Mouse (Mus musculus): ENCODE measurements around the gene Pard3.

The Pard3 gene

GRCm38 (mm10) chr8:127229325-127230232 lies 165.9 kb downstream of the Pard3 start:
- DNase-seq (ENCODE audit: low spot score in 2 of 2) = no peak

DNA sequence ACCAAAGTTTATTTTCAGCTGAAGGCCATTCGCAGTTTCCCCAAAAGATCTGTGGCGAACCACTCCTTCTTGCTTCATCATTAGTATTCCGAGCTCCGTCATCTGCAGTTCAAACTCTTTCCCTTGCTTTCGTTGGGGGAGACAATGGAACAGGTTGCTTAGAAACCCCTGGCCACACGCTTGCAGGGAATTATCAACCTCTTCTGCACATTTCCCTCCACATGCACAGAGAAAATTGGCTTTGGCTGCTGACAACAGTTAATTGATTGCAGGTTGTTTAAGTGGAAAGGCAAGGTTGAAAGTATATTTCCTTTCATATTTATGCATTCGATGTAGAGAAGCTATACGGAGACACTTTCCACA lies 166.5 kb downstream of the Pard3 start:
- no peak for DNase-seq (ENCODE audit: low spot score in 2 of 2)

DNA sequence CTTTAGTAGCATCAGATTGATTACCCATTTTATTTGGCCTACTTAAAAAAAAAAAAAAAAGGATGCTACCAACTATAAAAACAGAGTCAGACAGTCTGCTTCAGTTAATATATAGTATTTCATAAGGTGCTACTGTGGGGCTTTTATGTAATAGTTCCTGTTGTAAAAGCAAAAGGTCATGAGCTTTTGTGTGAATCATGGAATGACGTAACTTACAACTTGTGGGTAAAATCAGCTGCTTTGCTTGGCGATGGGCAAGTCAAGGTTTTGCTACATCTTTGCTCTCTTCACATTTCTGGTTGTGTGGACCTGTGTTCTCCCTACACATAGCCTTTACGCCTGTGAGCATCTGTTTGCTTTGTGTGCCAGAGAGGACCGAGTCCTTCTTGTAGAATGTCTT lies 179.7 kb downstream of the Pard3 start:
- no peak for DNase-seq (ENCODE audit: low spot score in 2 of 2)

DNA sequence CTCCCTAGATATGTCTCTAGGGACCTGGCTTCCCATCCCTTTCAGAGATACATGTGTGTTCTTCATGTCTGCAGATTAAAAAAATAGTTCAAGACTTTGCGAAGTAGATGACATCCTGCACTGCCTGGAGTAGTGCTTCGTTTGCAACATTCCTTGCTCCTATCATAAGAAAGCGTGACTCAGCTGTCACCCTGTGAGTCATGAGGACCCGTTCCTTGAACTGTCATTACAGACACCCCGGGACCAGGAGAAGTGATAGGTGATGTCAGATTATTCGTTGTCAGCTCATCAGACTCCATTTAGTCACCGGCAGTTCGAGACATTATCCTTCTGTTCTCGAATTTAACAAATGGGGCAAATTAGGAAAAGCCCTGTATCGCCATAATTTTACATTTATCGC lies 180.1 kb downstream of the Pard3 start:
- DNase-seq (ENCODE audit: low spot score in 2 of 2) = no peak

DNA sequence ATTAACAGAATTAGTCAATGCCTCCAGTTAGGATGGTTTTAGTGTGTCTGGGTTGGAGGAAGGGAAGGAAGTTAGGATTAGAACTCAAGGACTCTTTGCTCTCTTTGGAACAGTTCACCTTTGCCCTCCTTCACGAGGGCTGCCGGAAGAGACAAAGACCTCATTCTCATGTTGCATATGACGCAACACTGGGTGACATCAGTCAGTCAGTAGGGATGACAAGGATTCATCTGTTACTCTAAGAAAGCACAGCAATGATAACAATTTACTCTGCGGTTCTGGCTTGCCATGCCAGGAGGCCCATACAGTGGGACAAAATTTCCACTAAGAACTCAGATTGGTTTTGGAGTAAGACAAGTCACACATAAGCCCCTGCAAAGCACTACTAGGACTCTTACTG lies 187.1 kb downstream of the Pard3 start:
- DNase-seq (ENCODE audit: low spot score in 2 of 2) = no peak

- no peak for DNase-seq (ENCODE audit: low spot score in 2 of 2)
These were observed 187.8 kb downstream of the Pard3 start for GRCm38 (mm10) chr8:127251476-127251875.

- no peak for DNase-seq (ENCODE audit: low spot score in 2 of 2)
These were observed 188.3 kb downstream of the Pard3 start for GRCm38 (mm10) chr8:127251985-127252384.

DNA sequence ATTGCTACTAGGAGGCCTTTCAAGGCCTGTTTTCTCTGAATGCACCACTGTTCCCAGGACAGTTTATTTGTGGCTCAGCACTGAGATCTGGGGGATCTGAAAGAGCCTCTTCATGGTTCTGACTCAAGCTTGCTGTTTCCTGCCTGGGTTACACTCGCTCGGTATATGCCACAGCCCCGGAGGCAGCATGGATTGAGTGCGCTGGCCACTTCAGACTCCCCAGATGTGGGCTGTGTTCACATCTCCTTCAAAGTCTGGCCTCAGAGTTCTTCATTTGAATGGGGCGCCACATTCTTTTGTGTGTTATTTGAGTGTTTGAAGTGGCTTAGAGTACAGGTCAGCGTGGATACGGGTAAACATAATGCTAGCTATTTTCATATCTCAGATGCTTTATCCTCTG lies 190.9 kb downstream of the Pard3 start:
- DNase-seq (ENCODE audit: low spot score in 2 of 2) = no peak

DNA sequence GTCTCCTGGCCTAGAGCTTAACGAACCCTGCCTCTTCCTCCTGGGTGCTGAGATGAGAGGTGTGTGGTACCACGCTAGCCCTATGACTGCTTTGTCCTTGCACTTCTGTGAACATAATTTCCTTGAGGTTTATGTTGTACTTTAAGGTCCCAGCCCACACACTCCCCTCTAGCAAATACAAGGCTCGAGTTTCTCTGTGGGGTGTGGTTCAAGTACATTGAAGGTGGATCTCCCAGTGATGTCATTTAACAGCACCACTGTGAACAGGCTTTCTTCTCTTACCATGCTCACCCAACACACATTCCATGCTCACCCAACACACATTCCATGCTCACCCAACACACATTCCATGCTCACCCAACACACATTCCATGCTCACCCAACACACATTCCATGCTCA lies 193.4 kb downstream of the Pard3 start:
- no peak for DNase-seq (ENCODE audit: low spot score in 2 of 2)

GRCm38 (mm10) chr8:127261051-127261450 lies 197.4 kb downstream of the Pard3 start:
- DNase-seq (ENCODE audit: low spot score in 2 of 2) = no peak

GRCm38 (mm10) chr8:127262026-127262425 lies 198.3 kb downstream of the Pard3 start:
- no peak for DNase-seq (ENCODE audit: low spot score in 2 of 2)

- DNase-seq (ENCODE audit: low spot score in 2 of 2) = no peak
These were observed 198.7 kb downstream of the Pard3 start for GRCm38 (mm10) chr8:127262436-127262835.

- DNase-seq (ENCODE audit: low spot score in 2 of 2) = no peak
These were observed 199.2 kb downstream of the Pard3 start for GRCm38 (mm10) chr8:127262926-127263325.

GRCm38 (mm10) chr8:127263457-127263856 lies 199.8 kb downstream of the Pard3 start:
- DNase-seq (ENCODE audit: low spot score in 2 of 2) = no peak

DNA sequence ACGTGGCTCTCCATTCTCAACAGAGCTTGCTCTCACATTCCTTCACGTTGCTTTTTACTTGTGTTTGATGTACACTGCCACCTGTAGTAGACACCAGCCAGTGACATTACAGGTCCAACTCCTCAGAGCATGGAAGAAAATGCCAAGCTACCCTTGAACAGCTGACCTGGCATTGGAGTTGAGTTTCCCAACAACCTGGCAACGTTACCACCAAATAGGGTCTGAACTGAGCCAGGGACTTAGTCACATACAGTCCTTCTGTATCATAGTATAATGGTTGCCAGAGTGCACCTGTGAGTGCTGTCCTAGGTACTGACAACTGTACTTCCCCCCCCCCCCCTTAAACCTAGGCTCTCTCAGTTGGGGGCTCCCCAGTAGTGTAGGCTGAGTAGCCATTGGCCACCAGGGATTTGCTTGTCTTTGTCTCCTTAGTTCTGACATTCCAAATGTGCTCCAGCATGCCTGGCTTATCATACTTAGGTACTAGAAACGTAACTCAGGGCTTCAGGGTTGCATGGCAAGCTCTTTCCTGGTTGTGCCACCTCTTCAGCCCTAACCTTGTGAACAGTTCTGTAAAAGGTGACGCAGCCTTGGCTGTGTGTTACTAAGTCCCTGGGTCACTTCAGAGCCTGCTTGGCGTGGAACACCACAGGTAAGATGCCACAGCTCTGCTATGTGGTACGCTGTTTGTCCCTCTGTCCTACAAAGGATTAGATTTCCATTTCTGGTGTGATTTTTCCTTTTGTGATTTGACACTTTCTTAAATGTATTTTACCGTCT lies 201.2 kb downstream of the Pard3 start:
- no peak for DNase-seq (ENCODE audit: low spot score in 2 of 2)

- DNase-seq (ENCODE audit: low spot score in 2 of 2) = no peak
These were observed 203.1 kb downstream of the Pard3 start for GRCm38 (mm10) chr8:127266777-127267176.

- DNase-seq (ENCODE audit: low spot score in 2 of 2) = no peak
These were observed 204.7 kb downstream of the Pard3 start for GRCm38 (mm10) chr8:127268239-127269024.

GRCm38 (mm10) chr8:127269082-127269747 lies 205.5 kb downstream of the Pard3 start:
- DNase-seq (ENCODE audit: low spot score in 2 of 2) = no peak

DNA sequence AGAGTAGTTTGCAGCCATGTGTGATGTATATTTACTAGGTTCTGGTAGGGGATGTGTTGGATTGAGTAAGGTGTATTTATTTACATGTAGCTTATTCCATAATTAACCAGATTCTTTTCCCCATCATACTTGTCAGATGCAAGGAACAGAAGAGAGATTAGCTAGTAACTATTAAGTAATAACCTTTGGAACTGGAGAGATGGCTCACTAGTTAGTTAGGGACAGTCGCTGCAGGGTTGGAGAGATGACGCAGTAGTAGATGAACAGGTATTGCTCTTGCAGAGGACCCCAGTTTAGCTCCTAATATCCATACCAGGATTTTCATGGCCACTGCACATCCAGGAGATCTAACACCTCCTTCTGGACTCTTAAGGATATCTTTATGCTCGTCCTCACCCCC lies 207.5 kb downstream of the Pard3 start:
- no peak for DNase-seq (ENCODE audit: low spot score in 2 of 2)

DNA sequence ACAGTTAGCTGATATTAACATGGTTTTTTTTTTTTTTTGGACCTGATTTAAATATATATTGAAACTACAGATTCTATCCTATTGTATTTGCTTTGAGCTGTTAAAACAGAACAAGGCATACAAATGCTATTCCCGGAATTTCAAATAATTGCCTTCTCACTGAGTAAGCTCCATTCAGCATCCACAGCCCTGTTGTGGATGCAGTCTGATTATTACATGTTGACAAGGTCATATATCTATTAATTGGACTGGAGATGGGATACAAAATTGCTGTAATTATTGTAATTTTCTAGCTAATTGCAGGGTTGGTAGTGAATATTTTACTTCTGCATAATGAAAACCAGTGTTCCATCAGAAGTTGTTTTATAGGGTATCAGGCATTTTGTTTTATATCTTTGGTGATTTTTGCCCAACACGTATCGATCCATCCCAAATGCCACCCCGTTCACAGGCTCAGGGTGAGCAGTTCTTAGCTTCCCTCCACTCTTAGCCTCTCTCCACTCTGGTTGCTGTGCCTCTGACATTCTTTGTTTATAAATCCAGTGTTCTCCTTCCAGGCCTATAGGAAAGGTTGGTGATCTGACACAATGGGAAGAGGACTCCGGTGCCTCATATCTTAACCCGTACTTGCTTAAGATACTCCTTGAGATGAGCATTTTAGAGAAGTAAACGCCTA lies 216.7 kb downstream of the Pard3 start:
- no peak for DNase-seq (ENCODE audit: low spot score in 2 of 2)

GRCm38 (mm10) chr8:127281035-127281434 lies 217.3 kb downstream of the Pard3 start:
- DNase-seq (ENCODE audit: low spot score in 2 of 2) = no peak

Data from spleen, postnatal 4 days (tissue).